Comparison of ENCODE assay signal across 32 mouse cellular contexts in genomic region chr13:21109759-21110158, GRCm38 (mm10). TPM values are rescaled to one million over a fixed set of nuclear protein-coding genes. Genes with fewer than 3 reads are reported as not detected.
"Had no signal": no experiment of that assay in that cellular context is flagged by ENCODE, and none has a peak within 500 bp of the region (broad histone marks: within the 10 kb centered on the region; RNA-seq: fewer than 3 reads in every experiment).

No protein-coding gene starts in this region.

- ATAC-seq: intestine, postnatal 0 days; midbrain, embryonic 16.5 days had no signal

- H3K27ac ChIP-seq: kidney, embryonic 15.5 days; left cerebral cortex, adult 2 months; limb, embryonic 12.5 days; liver, embryonic 13.5 days; neural tube, embryonic 13.5 days had no signal

- H3K9me3 ChIP-seq: kidney, embryonic 15.5 days; limb, embryonic 12.5 days; liver, embryonic 13.5 days; neural tube, embryonic 13.5 days had no signal

- H3K4me2 ChIP-seq: kidney, embryonic 15.5 days; limb, embryonic 12.5 days; liver, embryonic 13.5 days; neural tube, embryonic 13.5 days had no signal

- H3K4me1 ChIP-seq: kidney, embryonic 15.5 days; limb, embryonic 12.5 days; neural tube, embryonic 13.5 days had no signal

- H3K27me3 ChIP-seq: kidney, embryonic 15.5 days; limb, embryonic 12.5 days; liver, embryonic 13.5 days; neural tube, embryonic 13.5 days had no signal

- H3K9ac ChIP-seq: kidney, embryonic 15.5 days; limb, embryonic 12.5 days; liver, embryonic 13.5 days; neural tube, embryonic 13.5 days had no signal

- H3K36me3 ChIP-seq: kidney, embryonic 15.5 days; limb, embryonic 12.5 days; liver, embryonic 13.5 days; neural tube, embryonic 13.5 days had no signal

- H3K4me3 ChIP-seq: kidney, embryonic 15.5 days; left cerebral cortex, adult 2 months; limb, embryonic 12.5 days; liver, embryonic 13.5 days; myocyte; neural tube, embryonic 13.5 days had no signal

- DNase-seq: kidney, adult 8-10 months; kidney, postnatal 10 days; kidney, postnatal 36 days; layer of hippocampus, postnatal 36 days; liver, embryonic 13.5 days; lung, adult 2 months; lung, postnatal 14 days; lung, postnatal 4 days; retina, postnatal 1 day; right cerebral cortex, postnatal 25 days; spleen, adult 18-20 months; thymus, adult 2 months; thymus, postnatal 14 days; thymus, postnatal 4 days had no signal

RNA-seq across cellular contexts. Expression of gene Olfr1369-ps1, which starts 1.5 kb away (rescaled TPM):
- total RNA-seq: layer of hippocampus, postnatal 10 days; layer of hippocampus, postnatal 36 days; left cerebral cortex, adult 2 months; left cerebral cortex, postnatal 10 days; left cerebral cortex, postnatal 36 days; liver, adult 2 months; megakaryocyte progenitor cell, adult 5-6 weeks; monocyte, adult 5-6 weeks; neutrophil, adult 5-6 weeks had no signal
- polyA plus RNA-seq: intestine, postnatal 0 days; limb, embryonic 12.5 days; liver, adult 2 months; lung, adult 2 months; lung, embryonic 16.5 days; myocyte; neural tube, embryonic 13.5 days; stomach, embryonic 16.5 days; thymus, adult 2 months had no signal

RNA-seq across cellular contexts. Expression of gene Olfr263, which starts 19.7 kb away (rescaled TPM):
- total RNA-seq: layer of hippocampus, adult 8-10 months; layer of hippocampus, postnatal 10 days; layer of hippocampus, postnatal 36 days; left cerebral cortex, adult 2 months; left cerebral cortex, postnatal 10 days; left cerebral cortex, postnatal 36 days; liver, adult 2 months; megakaryocyte progenitor cell, adult 5-6 weeks; monocyte, adult 5-6 weeks; neutrophil, adult 5-6 weeks had no signal
- polyA plus RNA-seq: intestine, postnatal 0 days; kidney, embryonic 15.5 days; limb, embryonic 12.5 days; liver, adult 2 months; liver, embryonic 13.5 days; liver, embryonic 16.5 days; lung, adult 2 months; lung, embryonic 16.5 days; midbrain, embryonic 16.5 days; myocyte; neural tube, embryonic 13.5 days; stomach, embryonic 16.5 days; thymus, adult 2 months had no signal

RNA-seq across cellular contexts. Expression of gene Olfr1370, which starts 35.0 kb away (rescaled TPM):
- total RNA-seq: layer of hippocampus, adult 8-10 months; layer of hippocampus, postnatal 10 days; layer of hippocampus, postnatal 36 days; left cerebral cortex, adult 2 months; left cerebral cortex, postnatal 10 days; left cerebral cortex, postnatal 36 days; liver, adult 2 months; megakaryocyte progenitor cell, adult 5-6 weeks; neutrophil, adult 5-6 weeks had no signal
- polyA plus RNA-seq: intestine, postnatal 0 days; kidney, embryonic 15.5 days; limb, embryonic 12.5 days; liver, adult 2 months; liver, embryonic 13.5 days; liver, embryonic 16.5 days; lung, adult 2 months; lung, embryonic 16.5 days; midbrain, embryonic 16.5 days; myocyte; neural tube, embryonic 13.5 days; stomach, embryonic 16.5 days had no signal

RNA-seq across cellular contexts. Expression of gene Olfr1368, which starts 35.9 kb away (rescaled TPM):
- total RNA-seq: layer of hippocampus, adult 8-10 months; layer of hippocampus, postnatal 10 days; layer of hippocampus, postnatal 36 days; left cerebral cortex, adult 2 months; left cerebral cortex, postnatal 10 days; left cerebral cortex, postnatal 36 days; liver, adult 2 months; megakaryocyte progenitor cell, adult 5-6 weeks; monocyte, adult 5-6 weeks; neutrophil, adult 5-6 weeks had no signal
- polyA plus RNA-seq: intestine, postnatal 0 days; kidney, embryonic 15.5 days; limb, embryonic 12.5 days; liver, adult 2 months; liver, embryonic 13.5 days; liver, embryonic 16.5 days; lung, adult 2 months; lung, embryonic 16.5 days; midbrain, embryonic 16.5 days; myocyte; neural tube, embryonic 13.5 days; stomach, embryonic 16.5 days; thymus, adult 2 months had no signal
